Mouse (Mus musculus): Measurements from ENCODE around the gene Fgfr2. TPM values are rescaled to one million over a fixed set of nuclear protein-coding genes. Genes with fewer than 3 reads are reported as not detected.

Gene Fgfr2
- polyA plus RNA-seq, 1 experiment from 2014 or later: 24.1 TPM

DNA sequence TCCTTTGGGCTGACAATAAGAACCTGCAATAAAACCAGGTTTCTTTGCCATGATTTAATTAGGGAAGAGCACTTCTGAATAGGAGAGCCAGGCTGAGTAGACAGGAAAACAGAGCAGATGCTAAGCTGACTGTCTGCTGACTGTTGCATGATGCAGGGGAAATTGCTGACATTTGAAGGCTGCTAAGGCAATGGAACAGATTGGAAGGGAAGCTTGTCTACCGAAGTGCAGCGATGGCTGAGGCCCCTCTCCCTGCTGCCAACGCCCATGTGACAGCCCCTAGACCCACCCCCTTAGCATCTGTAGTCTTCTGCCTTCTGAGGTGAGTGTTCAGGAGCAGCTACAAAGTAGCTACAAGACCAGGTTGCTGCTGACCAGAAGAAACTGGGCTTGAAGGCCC is 2397.0 kb downstream of the Fgfr2 start:
- H3K36me3 ChIP-seq (ENCODE audit: control insufficient read depth, insufficient read depth, low read length): peaks cover 16% of the 10 kb centered on the region
- no peaks in the 10 kb centered on the region for H3K9me3 ChIP-seq (ENCODE audit: control insufficient read depth, low read length)
- no peak overlapping the region for H3K4me2 ChIP-seq (ENCODE audit: low read length)
- no peak overlapping the region for H3K4me3 ChIP-seq (ENCODE audit: low read length)
- WGBS: 72% methylated on average over 3 of the region's 3 CpGs
- no peak for ATAC-seq
- no peaks in the 10 kb centered on the region for H3K27me3 ChIP-seq (replicated peaks; ENCODE audit: control insufficient read depth, insufficient read depth, low read length)
- no peaks in the 10 kb centered on the region for H3K4me1 ChIP-seq (ENCODE audit: control insufficient read depth, insufficient read depth, low read depth, low read length)
- no peak overlapping the region for H3K9ac ChIP-seq (ENCODE audit: low read depth, low read length)
- no peak overlapping the region for H3K27ac ChIP-seq (ENCODE audit: low read depth, low read length)

DNA sequence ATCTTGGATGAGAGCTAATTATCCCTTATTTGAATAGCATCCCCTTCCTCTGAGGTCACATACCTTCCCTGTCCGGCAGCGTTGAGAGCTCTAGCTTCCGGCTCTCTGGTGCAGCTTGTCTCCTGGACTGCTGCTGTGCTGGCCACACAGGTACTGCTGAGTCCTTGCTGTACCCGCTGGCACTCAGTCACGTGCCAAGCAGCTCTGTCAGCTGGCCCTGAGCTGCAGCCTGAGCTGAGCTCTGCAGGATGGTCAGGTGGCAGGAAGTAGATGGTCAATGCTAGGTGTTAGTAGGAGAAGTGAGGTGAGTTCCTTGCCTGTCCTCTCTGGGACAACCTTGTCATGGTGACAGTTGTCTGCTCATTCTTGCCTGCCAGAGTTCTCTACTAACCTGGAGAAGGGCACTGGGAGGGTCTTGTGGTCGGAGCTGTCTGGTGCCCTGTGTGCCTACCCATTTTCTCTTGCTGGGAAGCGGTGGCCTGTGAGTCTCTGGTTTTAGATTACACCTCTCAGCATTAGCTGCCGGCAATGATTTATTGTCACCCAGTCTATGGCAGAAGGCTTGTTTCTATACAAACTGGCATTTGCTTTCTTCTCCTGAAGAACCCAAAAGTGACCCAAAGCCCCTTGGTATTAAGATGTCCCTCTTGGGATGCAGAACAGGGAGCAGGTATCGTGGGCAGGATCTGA is 2402.4 kb downstream of the Fgfr2 start:
- ATAC-seq: no peak
- H3K4me3 ChIP-seq (ENCODE audit: low read length): no peak overlapping the region
- H3K4me2 ChIP-seq (ENCODE audit: low read length): no peak overlapping the region
- peaks cover 17% of the 10 kb centered on the region for H3K4me1 ChIP-seq (ENCODE audit: control insufficient read depth, insufficient read depth, low read depth, low read length)
- 0 out of 2 replicates have a peak, but pooled peaks cover 5% of the 10 kb centered on the region for H3K36me3 ChIP-seq (ENCODE audit: control insufficient read depth, insufficient read depth, low read length)
- WGBS: 59% methylated on average over 9 of the region's 9 CpGs
- no peaks in the 10 kb centered on the region for H3K9me3 ChIP-seq (ENCODE audit: control insufficient read depth, low read length)
- H3K9ac ChIP-seq (ENCODE audit: low read depth, low read length): peak overlapping the region; percentile 13
- H3K27me3 ChIP-seq (replicated peaks; ENCODE audit: control insufficient read depth, insufficient read depth, low read length): no peaks in the 10 kb centered on the region
- peak overlapping the region; percentile 45; the same call in 1 of the 2 replicates for H3K27ac ChIP-seq (ENCODE audit: low read depth, low read length)

DNA sequence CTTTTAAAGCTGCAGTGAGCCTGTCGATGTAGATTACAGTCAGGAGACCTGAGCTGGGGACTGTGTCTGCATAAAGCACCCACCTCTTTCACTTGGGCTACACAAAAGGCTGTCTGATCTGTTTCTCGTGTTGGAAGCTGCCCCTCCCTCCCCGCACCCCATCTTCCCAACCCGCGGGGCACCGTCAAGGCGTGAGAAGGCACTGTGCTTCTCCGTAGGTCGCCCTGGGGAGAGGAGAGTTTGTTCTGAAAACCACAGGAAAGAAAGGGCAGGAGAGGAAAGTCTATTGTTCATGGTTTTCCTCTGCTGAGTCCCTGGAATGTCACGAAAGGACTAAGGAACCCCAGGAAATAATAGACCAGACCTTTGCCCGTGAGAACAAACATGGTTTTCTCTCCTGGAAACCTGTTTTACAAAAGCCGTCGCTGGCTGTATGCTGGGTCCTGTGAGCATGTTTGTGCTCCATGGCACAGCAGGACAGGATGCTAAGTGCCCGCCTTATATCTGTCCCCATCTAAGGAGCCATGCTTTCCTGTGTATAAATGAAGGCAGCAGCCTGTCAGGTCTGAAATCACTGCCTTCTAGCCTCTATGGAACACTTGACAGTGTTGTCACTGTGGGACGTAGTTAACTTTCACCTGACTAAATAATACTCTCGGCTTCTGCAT is 2403.1 kb downstream of the Fgfr2 start:
- H3K4me1 ChIP-seq (ENCODE audit: control insufficient read depth, insufficient read depth, low read depth, low read length): peaks cover 17% of the 10 kb centered on the region
- no peaks in the 10 kb centered on the region for H3K9me3 ChIP-seq (ENCODE audit: control insufficient read depth, low read length)
- H3K4me3 ChIP-seq (ENCODE audit: low read length): no peak overlapping the region
- no peak overlapping the region; the same call in 1 of the 2 replicates for H3K4me2 ChIP-seq (ENCODE audit: low read length)
- ATAC-seq: no peak
- H3K9ac ChIP-seq (ENCODE audit: low read depth, low read length): peak overlapping the region; percentile 6
- H3K27ac ChIP-seq (ENCODE audit: low read depth, low read length): no peak overlapping the region
- 8% methylated on average over 16 of the region's 16 CpGs for WGBS
- H3K27me3 ChIP-seq (replicated peaks; ENCODE audit: control insufficient read depth, insufficient read depth, low read length): no peaks in the 10 kb centered on the region
- 0 out of 2 replicates have a peak, but pooled peaks cover 5% of the 10 kb centered on the region for H3K36me3 ChIP-seq (ENCODE audit: control insufficient read depth, insufficient read depth, low read length)

DNA sequence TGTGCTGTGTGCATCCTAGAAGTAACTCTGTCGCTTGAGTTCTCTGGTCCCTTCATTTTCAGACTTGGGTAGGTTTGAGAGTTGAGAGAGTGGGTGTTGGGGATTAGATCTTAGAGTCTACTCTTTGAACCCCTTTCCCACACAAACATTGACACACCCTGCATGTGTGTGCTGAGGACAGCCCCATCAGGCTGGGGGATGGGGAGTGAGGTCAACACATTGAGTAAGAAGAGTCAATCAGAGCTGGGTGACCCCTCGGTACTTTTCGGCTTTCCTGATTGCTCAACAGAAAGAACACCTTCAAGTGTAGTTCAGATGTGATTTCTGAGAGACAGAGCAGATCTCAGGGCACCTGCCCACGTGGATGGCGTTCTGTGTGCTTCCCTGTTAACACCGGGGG is 2406.2 kb downstream of the Fgfr2 start:
- Histone ChIP-seq H3K4me2 (ENCODE audit: low read length) (no peak overlapping the region), H3K36me3 (ENCODE audit: control insufficient read depth, insufficient read depth, low read length) (0 out of 2 replicates have a peak, but pooled peaks cover 5% of the 10 kb centered on the region), H3K4me3 (ENCODE audit: low read length) (no peak overlapping the region), H3K9ac (ENCODE audit: low read depth, low read length) (no peak overlapping the region), H3K27me3 (replicated peaks; ENCODE audit: control insufficient read depth, insufficient read depth, low read length) (no peaks in the 10 kb centered on the region), H3K4me1 (ENCODE audit: control insufficient read depth, insufficient read depth, low read depth, low read length) (peaks cover 23% of the 10 kb centered on the region), H3K9me3 (ENCODE audit: control insufficient read depth, low read length) (no peaks in the 10 kb centered on the region), H3K27ac (ENCODE audit: low read depth, low read length) (no peak overlapping the region)
- 95% methylated on average over 6 of the region's 6 CpGs for WGBS
- ATAC-seq: no peak

DNA sequence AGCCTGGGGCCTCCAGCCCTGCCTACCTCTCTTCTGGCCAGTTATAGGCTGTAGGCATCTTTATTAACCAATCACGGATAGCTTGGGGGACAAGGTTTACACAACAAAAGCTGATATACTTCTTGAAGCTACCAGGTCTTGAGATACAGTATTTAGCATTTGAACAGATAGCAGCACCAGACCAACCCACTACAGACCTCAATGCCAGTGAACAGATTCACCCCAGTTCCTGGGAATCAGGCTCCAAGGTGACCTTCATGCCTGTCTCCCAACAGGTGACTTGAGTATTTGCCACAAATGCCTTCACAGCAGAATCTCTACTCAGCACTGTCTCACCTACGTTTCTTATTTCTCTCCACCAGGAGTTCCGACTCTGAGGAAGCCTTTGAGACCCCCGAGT is 2406.8 kb downstream of the Fgfr2 start:
- H3K9ac ChIP-seq (ENCODE audit: low read depth, low read length): no peak overlapping the region
- peaks cover 23% of the 10 kb centered on the region for H3K4me1 ChIP-seq (ENCODE audit: control insufficient read depth, insufficient read depth, low read depth, low read length)
- no peak overlapping the region for H3K4me3 ChIP-seq (ENCODE audit: low read length)
- no peak for ATAC-seq
- H3K36me3 ChIP-seq (ENCODE audit: control insufficient read depth, insufficient read depth, low read length): 0 out of 2 replicates have a peak, but pooled peaks cover 5% of the 10 kb centered on the region
- H3K27me3 ChIP-seq (replicated peaks; ENCODE audit: control insufficient read depth, insufficient read depth, low read length): no peaks in the 10 kb centered on the region
- H3K27ac ChIP-seq (ENCODE audit: low read depth, low read length): no peak overlapping the region
- WGBS: 93% methylated on average over 4 of the region's 4 CpGs
- H3K9me3 ChIP-seq (ENCODE audit: control insufficient read depth, low read length): no peaks in the 10 kb centered on the region
- no peak overlapping the region for H3K4me2 ChIP-seq (ENCODE audit: low read length)

DNA sequence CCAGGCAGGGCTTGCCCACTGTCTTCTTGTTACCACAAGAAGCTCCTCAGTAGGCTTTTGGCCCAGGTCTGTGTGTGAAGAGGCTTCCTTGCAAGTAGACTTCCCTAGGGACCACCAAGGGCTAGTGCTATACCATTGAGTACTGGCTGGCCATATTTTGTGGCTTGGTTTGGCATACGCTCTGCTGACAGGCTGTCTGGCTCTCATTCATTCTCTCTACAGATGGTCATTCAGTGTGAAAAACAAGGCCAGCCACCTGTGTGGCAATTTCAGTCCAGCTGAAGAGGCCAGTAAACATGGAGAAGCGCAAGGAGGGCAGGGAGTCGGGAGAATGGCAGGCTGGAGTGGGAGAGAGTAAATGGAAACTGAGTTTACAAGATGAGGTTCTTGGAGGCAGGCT is 2407.7 kb downstream of the Fgfr2 start:
- Histone ChIP-seq H3K27ac (ENCODE audit: low read depth, low read length) (no peak overlapping the region), H3K4me2 (ENCODE audit: low read length) (no peak overlapping the region), H3K36me3 (ENCODE audit: control insufficient read depth, insufficient read depth, low read length) (0 out of 2 replicates have a peak, but pooled peaks cover 5% of the 10 kb centered on the region), H3K9me3 (ENCODE audit: control insufficient read depth, low read length) (no peaks in the 10 kb centered on the region), H3K9ac (ENCODE audit: low read depth, low read length) (no peak overlapping the region), H3K27me3 (replicated peaks; ENCODE audit: control insufficient read depth, insufficient read depth, low read length) (no peaks in the 10 kb centered on the region), H3K4me3 (ENCODE audit: low read length) (no peak overlapping the region), H3K4me1 (ENCODE audit: control insufficient read depth, insufficient read depth, low read depth, low read length) (peaks cover 21% of the 10 kb centered on the region)
- 73% methylated on average over 3 of the region's 3 CpGs for WGBS
- ATAC-seq: 0 out of 2 replicates have a peak, but pooled peaks have one; percentile 8

DNA sequence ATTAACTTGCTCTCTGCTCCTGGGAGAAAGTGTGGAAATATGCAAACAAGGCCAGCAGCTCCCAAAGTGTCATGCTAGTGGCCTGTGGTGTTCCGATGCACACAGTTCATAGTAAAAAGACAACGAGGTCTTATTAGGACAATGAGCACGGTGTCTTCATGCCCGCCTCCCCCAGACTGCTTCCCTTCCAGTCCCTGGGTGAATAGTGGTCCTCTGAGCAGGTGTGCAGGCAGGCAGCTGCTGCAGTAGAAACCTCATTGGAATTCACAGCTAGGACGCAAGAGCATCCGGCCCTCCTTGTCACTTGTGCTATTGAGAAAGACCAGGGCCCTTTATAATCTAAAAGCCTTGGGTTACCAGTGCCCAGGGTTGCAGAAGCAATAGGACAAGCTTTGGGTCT is 2409.8 kb downstream of the Fgfr2 start:
- no peak overlapping the region for H3K4me2 ChIP-seq (ENCODE audit: low read length)
- H3K4me3 ChIP-seq (ENCODE audit: low read length): no peak overlapping the region
- H3K36me3 ChIP-seq (ENCODE audit: control insufficient read depth, insufficient read depth, low read length): 0 out of 2 replicates have a peak, but pooled peaks cover 3% of the 10 kb centered on the region
- WGBS: 43% methylated on average over 6 of the region's 6 CpGs
- no peak for ATAC-seq
- 0 out of 2 replicates have a peak overlapping the region, but pooled peaks have one; percentile 6 for H3K27ac ChIP-seq (ENCODE audit: low read depth, low read length)
- no peaks in the 10 kb centered on the region for H3K9me3 ChIP-seq (ENCODE audit: control insufficient read depth, low read length)
- H3K4me1 ChIP-seq (ENCODE audit: control insufficient read depth, insufficient read depth, low read depth, low read length): peaks cover 22% of the 10 kb centered on the region
- no peaks in the 10 kb centered on the region for H3K27me3 ChIP-seq (replicated peaks; ENCODE audit: control insufficient read depth, insufficient read depth, low read length)
- H3K9ac ChIP-seq (ENCODE audit: low read depth, low read length): no peak overlapping the region

DNA sequence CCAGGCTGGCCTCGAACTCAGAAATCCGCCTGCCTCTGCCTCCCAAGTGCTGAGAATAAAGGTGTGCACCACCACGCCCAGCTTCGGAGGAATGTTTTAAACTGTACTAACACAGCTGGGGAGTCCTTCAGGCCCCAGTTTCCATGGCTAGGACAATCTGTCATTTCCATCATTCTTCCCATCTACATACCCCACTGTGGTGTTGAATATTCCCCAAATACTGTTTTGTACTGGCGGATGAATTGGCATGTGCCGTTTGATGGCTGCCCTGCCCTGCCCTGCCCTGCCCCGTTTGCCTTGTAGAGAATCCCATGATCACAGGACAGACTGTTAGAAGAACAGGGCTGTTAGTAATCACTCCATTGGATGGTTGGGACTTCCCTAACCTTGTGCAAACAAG is 2411.3 kb downstream of the Fgfr2 start:
- Histone ChIP-seq H3K4me3 (ENCODE audit: low read length) (no peak overlapping the region), H3K27me3 (replicated peaks; ENCODE audit: control insufficient read depth, insufficient read depth, low read length) (no peaks in the 10 kb centered on the region), H3K27ac (ENCODE audit: low read depth, low read length) (no peak overlapping the region), H3K9ac (ENCODE audit: low read depth, low read length) (no peak overlapping the region), H3K9me3 (ENCODE audit: control insufficient read depth, low read length) (no peaks in the 10 kb centered on the region), H3K36me3 (ENCODE audit: control insufficient read depth, insufficient read depth, low read length) (no peaks in the 10 kb centered on the region), H3K4me2 (ENCODE audit: low read length) (no peak overlapping the region), H3K4me1 (ENCODE audit: control insufficient read depth, insufficient read depth, low read depth, low read length) (peaks cover 25% of the 10 kb centered on the region)
- ATAC-seq: no peak
- WGBS: 82% methylated on average over 7 of the region's 7 CpGs
